Mouse (Mus musculus): ENCODE results near the gene Selenom.

The Selenom gene

GRCm38 (mm10) chr11:3515216-3515615, 732 bp downstream of the Selenom start:
- no peak for DNase-seq

GRCm38 (mm10) chr11:3515637-3516036, 1.2 kb downstream of the Selenom start:
- DNase-seq, result no peak

- no peak for DNase-seq
Observed at GRCm38 (mm10) chr11:3516121-3516520, 1.6 kb downstream of the Selenom start.

GRCm38 (mm10) chr11:3516859-3517845, 2.7 kb downstream of the Selenom start:
- peak; percentile 18 for DNase-seq

GRCm38 (mm10) chr11:3517846-3518732, 3.6 kb downstream of the Selenom start:
- no peak for DNase-seq

- no peak for DNase-seq
Observed at GRCm38 (mm10) chr11:3519051-3519726, 4.7 kb downstream of the Selenom start.

- no peak for DNase-seq
Observed at GRCm38 (mm10) chr11:3519756-3520398, 5.4 kb downstream of the Selenom start.

GRCm38 (mm10) chr11:3520919-3521318, 6.4 kb downstream of the Selenom start:
- no peak for DNase-seq

GRCm38 (mm10) chr11:3521339-3522224, 7.1 kb downstream of the Selenom start:
- no peak for DNase-seq

- no peak for DNase-seq
Observed at GRCm38 (mm10) chr11:3522285-3523000, 8.0 kb downstream of the Selenom start.

- DNase-seq, result no peak
Observed at GRCm38 (mm10) chr11:3523840-3524582, 9.5 kb downstream of the Selenom start.

- DNase-seq, result no peak
Observed at GRCm38 (mm10) chr11:3525560-3525959, 11.1 kb downstream of the Selenom start.

- no peak for DNase-seq
Observed at GRCm38 (mm10) chr11:3526207-3526606, 11.7 kb downstream of the Selenom start.

- no peak for DNase-seq
Observed at GRCm38 (mm10) chr11:3526979-3527738, 12.7 kb downstream of the Selenom start.

- DNase-seq, result no peak
Observed at GRCm38 (mm10) chr11:3527766-3528165, 13.3 kb downstream of the Selenom start.

- no peak for DNase-seq
Observed at GRCm38 (mm10) chr11:3528208-3528607, 13.7 kb downstream of the Selenom start.

GRCm38 (mm10) chr11:3529476-3530252, 15.2 kb downstream of the Selenom start:
- no peak for DNase-seq

GRCm38 (mm10) chr11:3530731-3531130, 16.2 kb downstream of the Selenom start:
- DNase-seq, result no peak
